Mouse (Mus musculus) neural tube, embryonic 13.5 days (tissue): ENCODE data around the gene St6galnac1. TPM values are rescaled to one million over a fixed set of nuclear protein-coding genes. Genes with fewer than 3 reads are reported as not detected.

ENCODE experiments used
- ATAC-seq: fragments of 200-750 bp; cut with Nextera tagmentation; 2 replicates; pipeline ENCODE4 v1.8.0; 2017; ENCODE audit warnings: low read depth, mild to moderate bottlenecking, moderate TSS enrichment, moderate library complexity
- H3K27ac ChIP-seq: fragments of 300-500 bp; sonication (generic); replicated peaks from 2 replicates; pipeline ENCODE4 v1.5.1; 2015; ENCODE audit warnings: moderate library complexity, mild to moderate bottlenecking, inconsistent platforms
- H3K27me3 ChIP-seq: fragments of 300-500 bp; sonication (generic); 2 replicates; pipeline ENCODE4 v1.6.1; 2015; ENCODE audit warnings: mild to moderate bottlenecking, inconsistent platforms
- H3K36me3 ChIP-seq: fragments of 300-500 bp; sonication (generic); 2 replicates; pipeline ENCODE4 v1.6.1; 2015; ENCODE audit warnings: mild to moderate bottlenecking, inconsistent platforms
- H3K4me1 ChIP-seq: fragments of 300-500 bp; sonication (generic); replicated peaks from 2 replicates; pipeline ENCODE4 v1.6.1; 2015; ENCODE audit warnings: inconsistent platforms
- H3K4me2 ChIP-seq: fragments of 300-500 bp; sonication (generic); 2 replicates; pipeline ENCODE4 v1.6.1; 2015; ENCODE audit warnings: inconsistent platforms, mild to moderate bottlenecking, moderate library complexity
- H3K4me3 ChIP-seq: fragments of 300-500 bp; sonication (generic); 2 replicates; pipeline ENCODE4 v1.5.1; 2015; ENCODE audit warnings: mild to moderate bottlenecking, inconsistent platforms
- H3K9ac ChIP-seq: fragments of 300-500 bp; sonication (generic); 2 replicates; pipeline ENCODE4 v1.6.1; 2015; ENCODE audit warnings: moderate library complexity, mild to moderate bottlenecking, inconsistent platforms
- H3K9me3 ChIP-seq: fragments of 300-500 bp; sonication (generic); 2 replicates; pipeline ENCODE4 v1.6.1; 2016; ENCODE audit warnings: inconsistent platforms
- WGBS: fragments of 180-500 bp; shearing (Covaris S2); methylation state at CpG from one replicate; pipeline ENCODE4 v1.1.7; 2015; 5-methylcytosine and 5-hydroxymethylcytosine counted together
- polyA plus RNA-seq: library from polyadenylated mRNA; unstranded; fragments of >200 nt; fragmentation: Nextera tagmentation; extraction: Ambion mirVana; gene quantifications from 2 replicates; pipeline ENCODE4 v1.2.1, GENCODE M21; 2015

Gene St6galnac1
- polyA plus RNA-seq, 1 experiment from 2014 or later, result not detected

DNA sequence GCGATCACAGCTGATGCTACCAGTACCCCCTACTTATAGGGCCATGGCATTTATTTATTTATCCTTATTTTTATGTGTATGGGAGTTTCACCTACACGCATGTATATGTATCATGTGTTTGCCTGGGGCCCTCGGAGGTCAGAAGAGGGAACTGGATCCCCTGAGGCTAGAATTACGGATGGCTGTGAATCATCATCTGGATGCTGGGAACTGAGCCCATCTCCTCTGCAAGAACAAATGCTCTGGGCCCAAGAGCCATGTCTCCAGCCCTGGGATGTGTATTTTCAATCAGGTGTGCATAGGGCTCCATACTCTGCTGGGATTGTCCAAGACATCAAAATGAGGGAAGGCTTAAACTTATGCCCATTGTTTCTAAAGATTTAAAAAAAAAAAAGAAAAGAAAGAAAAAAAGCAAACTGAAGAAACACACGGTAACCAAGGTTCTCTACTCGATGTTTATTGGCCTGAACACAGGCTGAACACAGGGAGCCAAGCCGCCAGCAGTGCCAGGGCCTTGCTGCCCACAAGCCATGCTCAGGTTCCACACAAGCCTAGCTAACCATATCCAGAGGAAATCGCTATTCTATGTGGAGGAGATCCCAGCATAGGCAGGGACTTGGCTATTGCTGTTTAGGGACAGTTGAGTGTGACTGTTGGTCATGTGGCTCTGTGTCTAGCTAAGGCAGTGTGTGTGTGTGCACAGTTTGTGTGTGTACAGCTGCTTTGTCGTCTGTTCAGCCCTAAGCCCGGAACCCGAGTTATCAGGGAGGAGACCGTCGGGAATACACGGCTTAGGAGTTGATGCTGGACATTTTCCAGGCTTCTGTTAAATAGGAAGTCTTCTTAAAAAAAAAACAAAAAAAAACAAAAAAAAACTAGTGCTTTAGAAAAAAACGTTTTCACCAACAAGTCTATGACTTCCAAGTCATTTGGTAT is 31.1 kb upstream of the St6galnac1 start:
- H3K9ac ChIP-seq, result 0 out of 2 replicates have a peak overlapping the region, but pooled peaks have one; percentile 45
- 78% methylated on average over 15 of the region's 15 CpGs for WGBS

DNA sequence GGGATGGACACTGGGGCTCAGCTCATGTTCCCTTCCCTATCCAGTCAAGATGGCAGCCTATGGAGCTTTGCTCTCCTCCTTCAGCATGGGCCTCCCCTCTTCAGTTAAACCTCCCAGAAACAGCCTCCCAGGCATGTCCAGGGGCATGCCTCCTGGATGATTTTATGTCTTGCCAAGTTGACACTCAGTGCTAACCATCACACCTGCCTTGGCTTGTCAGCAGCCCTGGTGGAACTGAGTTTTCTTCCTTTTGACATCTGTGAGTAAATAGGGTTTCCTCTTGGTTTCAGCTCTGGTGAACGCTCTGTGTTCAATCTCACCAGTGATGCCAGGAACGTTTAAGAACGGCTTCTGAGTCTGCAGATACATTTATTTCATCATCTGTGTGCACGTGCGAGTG is 27.4 kb upstream of the St6galnac1 start:
- Histone ChIP-seq H3K27ac (no peak overlapping the region), H3K4me2 (no peak overlapping the region), H3K27me3 (no peaks in the 10 kb centered on the region), H3K4me1 (peaks cover 8% of the 10 kb centered on the region; the same call in 1 of the 2 replicates), H3K36me3 (no peaks in the 10 kb centered on the region), H3K9me3 (no peaks in the 10 kb centered on the region), H3K4me3 (no peak overlapping the region), H3K9ac (no peak overlapping the region)
- WGBS, result 92% methylated on average over 5 of the region's 5 CpGs
- ATAC-seq, result no peak

More for the DNA sequence above, 31.1 kb upstream of the St6galnac1 start:
- Histone ChIP-seq H3K4me1 (peaks cover 42% of the 10 kb centered on the region), H3K4me2 (no peak overlapping the region), H3K9me3 (no peaks in the 10 kb centered on the region), H3K27me3 (no peaks in the 10 kb centered on the region), H3K4me3 (no peak overlapping the region), H3K27ac (peak overlapping the region; percentile 33; the same call in 1 of the 2 replicates), H3K36me3 (no peaks in the 10 kb centered on the region)
- no peak for ATAC-seq

DNA sequence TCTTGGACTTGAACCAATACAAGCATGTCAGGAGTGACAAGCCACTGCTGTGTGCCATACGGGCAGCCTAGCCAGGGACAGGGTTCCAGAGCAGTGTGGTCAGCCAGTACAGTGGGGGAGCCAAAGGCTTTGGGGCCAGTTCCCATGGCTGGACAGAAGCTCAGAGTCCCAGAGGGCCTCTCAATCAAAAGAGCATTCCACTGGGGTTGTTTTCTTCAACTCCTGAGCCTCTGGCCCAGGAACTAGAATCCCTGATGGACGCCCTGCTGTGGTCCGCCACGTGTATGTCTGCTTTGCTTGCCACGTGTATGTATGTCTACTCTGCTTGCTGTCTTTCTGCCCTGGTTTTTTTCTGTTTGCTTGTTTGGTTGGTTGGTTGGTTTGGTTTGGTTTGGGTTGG is 25.8 kb upstream of the St6galnac1 start:
- Histone ChIP-seq H3K9me3 (no peaks in the 10 kb centered on the region), H3K4me1 (0 out of 2 replicates have a peak, but pooled peaks cover under 1% of the 10 kb centered on the region), H3K4me2 (no peak overlapping the region), H3K27me3 (no peaks in the 10 kb centered on the region), H3K27ac (no peak overlapping the region), H3K4me3 (no peak overlapping the region), H3K36me3 (no peaks in the 10 kb centered on the region), H3K9ac (no peak overlapping the region)
- no peak for ATAC-seq
- 73% methylated on average over 5 of the region's 5 CpGs for WGBS

DNA sequence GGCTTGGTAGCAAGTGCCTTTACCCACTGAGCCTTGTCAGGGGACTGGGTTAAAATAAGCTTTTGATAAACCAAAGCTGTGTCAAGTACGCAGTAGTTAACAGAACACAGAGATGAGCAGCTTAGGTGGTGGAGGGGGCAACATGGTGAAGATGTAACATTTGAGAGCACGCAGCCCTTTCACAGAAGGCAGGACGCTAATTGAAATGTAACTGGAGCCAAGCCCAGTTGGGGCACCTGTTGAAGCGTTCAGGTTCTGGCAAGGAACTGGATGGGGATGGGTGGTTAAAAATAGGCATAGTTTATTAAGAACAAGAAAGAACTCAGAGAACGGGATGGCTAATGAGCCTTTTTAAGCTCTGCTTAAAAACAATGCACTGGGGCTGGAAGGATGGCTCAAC is 24.1 kb upstream of the St6galnac1 start:
- Histone ChIP-seq H3K27me3 (no peaks in the 10 kb centered on the region), H3K36me3 (no peaks in the 10 kb centered on the region), H3K4me2 (no peak overlapping the region), H3K9ac (no peak overlapping the region), H3K4me3 (no peak overlapping the region), H3K27ac (no peak overlapping the region), H3K9me3 (no peaks in the 10 kb centered on the region), H3K4me1 (no peaks in the 10 kb centered on the region)
- no peak for ATAC-seq
- WGBS, result 90% methylated on average over 5 of the region's 5 CpGs

DNA sequence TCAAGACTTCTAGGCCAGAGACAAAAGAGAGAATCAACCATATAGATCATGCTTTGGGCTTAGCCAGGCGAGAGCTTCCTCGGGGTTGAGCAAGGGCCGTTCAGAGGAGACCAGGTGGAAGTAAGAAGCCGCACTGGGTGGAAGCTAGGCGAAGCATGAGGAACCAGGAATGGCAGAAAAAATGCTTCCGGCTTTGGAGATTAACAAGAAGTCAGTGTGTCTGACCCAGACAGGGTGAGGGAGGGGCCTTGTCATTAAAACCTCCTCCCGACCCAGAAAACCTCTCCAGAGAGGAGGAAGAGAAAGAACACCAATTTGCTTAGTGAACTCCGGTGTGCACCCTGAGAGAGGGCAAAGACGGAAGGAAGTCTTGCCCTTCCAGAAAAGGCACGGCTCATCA is 8.9 kb upstream of the St6galnac1 start:
- no peaks in the 10 kb centered on the region for H3K4me1 ChIP-seq
- H3K36me3 ChIP-seq, result no peaks in the 10 kb centered on the region
- no peaks in the 10 kb centered on the region for H3K27me3 ChIP-seq
- no peak overlapping the region for H3K4me2 ChIP-seq
- no peak overlapping the region for H3K27ac ChIP-seq
- ATAC-seq, result no peak
- H3K9ac ChIP-seq, result no peak overlapping the region
- no peak overlapping the region for H3K4me3 ChIP-seq
- WGBS, result 95% methylated on average over 10 of the region's 10 CpGs
- no peaks in the 10 kb centered on the region for H3K9me3 ChIP-seq

DNA sequence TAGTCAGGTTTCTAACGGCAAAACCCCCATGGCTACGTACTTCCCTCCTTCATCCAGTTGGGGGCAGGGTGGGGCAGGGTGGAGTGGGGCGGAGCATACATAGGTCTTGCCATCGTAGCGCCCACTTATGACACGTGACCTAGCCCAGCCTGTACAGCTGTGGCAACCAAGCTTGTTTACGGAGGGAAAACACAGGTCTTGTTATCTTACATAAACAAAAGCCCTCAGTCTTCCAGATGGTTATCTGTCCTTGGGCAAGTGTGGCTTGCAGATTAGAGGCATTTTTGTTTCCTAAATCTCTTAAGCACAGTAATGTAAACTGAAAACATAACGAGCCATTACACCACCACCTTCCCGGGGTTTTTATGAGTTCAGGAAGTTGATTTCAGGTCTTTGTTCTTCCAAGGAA is 7.4 kb upstream of the St6galnac1 start:
- Histone ChIP-seq H3K4me3 (no peak overlapping the region), H3K27me3 (no peaks in the 10 kb centered on the region), H3K4me1 (no peaks in the 10 kb centered on the region), H3K27ac (no peak overlapping the region), H3K9ac (no peak overlapping the region), H3K4me2 (no peak overlapping the region), H3K36me3 (no peaks in the 10 kb centered on the region), H3K9me3 (no peaks in the 10 kb centered on the region)
- ATAC-seq, result no peak
- 77% methylated on average over 9 of the region's 9 CpGs for WGBS

DNA sequence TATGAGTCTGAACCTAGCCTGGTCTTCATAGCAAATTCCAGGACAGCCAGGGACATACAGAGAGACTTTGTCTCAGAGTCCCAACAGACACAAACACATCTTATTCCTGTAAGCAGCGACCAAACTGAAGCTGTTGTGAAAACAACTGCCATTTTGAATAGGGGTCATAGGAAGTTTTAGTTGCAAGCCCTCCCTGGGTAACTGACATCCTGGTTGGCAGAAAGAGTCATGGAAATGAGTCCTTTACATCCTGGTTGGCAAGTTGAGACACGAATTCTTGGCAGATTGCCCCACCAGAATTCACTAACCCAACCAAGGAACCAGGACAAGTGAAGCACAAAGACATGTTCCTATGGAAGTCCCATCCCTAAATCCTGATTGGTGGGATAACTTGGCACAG is 2.1 kb downstream of the St6galnac1 start:
- no peaks in the 10 kb centered on the region for H3K27me3 ChIP-seq
- no peak overlapping the region for H3K4me2 ChIP-seq
- no peak overlapping the region for H3K4me3 ChIP-seq
- no peak overlapping the region for H3K27ac ChIP-seq
- no peaks in the 10 kb centered on the region for H3K9me3 ChIP-seq
- no peaks in the 10 kb centered on the region for H3K36me3 ChIP-seq
- no peaks in the 10 kb centered on the region for H3K4me1 ChIP-seq
- ATAC-seq, result no peak
- H3K9ac ChIP-seq, result no peak overlapping the region
- 63% methylated on average over 2 of the region's 2 CpGs for WGBS

DNA sequence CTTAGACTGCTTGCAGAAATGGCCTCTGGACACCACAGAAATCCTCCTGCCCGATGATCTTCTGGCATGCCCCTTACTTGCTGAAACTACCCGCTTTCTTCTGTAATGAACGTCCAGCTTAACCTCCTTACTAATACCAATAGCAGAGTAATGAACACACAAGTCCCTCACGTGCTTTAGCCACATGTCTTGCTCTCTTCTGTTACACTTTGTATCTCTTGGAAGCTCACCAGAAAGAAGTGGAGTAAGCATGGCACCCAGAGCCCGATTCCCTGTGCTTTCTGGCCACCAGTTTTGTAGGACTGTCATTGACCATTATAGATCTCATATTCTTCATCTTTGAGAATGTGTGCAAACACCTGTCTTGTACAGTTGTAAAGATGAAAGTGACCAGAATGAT is 5.4 kb downstream of the St6galnac1 start:
- H3K4me3 ChIP-seq, result no peak overlapping the region
- no peak overlapping the region for H3K9ac ChIP-seq
- H3K4me2 ChIP-seq, result no peak overlapping the region
- no peaks in the 10 kb centered on the region for H3K4me1 ChIP-seq
- H3K36me3 ChIP-seq, result no peaks in the 10 kb centered on the region
- 92% methylated on average over 5 of the region's 5 CpGs for whole genome bisulfite sequencing
- no peak overlapping the region for H3K27ac ChIP-seq
- no peaks in the 10 kb centered on the region for H3K9me3 ChIP-seq
- no peaks in the 10 kb centered on the region for H3K27me3 ChIP-seq
- no peak for ATAC-seq

DNA sequence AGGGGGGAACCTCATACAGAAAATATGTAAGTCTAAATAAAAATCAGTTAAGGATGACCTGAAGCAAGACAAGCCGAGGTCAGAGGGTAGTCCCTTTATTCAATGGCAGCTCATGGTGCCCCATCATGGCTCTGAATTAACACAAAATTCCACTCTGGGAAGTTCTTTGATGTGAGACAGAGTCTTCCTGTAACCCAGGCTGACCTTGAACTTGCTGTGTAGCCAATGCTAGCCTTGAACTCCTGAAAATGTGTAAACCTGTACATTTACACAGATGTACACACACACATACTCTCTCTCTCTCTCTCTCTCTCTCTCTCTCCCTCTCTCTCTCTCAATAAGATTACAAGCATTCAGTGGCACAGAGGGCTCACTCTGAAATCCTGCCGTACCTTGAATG is 10.4 kb downstream of the St6galnac1 start:
- 82% methylated on average over 2 of the region's 2 CpGs for WGBS
- no peak for ATAC-seq

DNA sequence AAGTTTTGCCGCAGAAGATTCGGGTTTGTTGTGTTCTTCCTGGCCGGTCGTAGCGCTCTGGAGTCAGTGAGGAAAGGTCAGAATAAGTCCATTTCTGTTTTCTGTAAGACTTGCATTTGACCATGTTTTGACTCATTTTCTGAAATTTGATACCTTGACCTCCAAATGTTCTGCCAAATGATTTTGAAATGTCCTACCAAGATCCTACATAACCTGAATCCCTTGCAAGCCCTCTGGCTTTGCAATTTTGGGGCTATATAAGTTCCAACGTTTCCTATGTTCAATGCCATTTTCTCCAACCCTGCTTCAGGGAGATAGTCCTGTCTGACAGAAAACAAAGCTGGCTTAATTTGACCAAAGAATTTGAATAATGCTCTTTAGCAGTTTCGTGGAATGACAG is 11.0 kb downstream of the St6galnac1 start:
- no peak overlapping the region for H3K4me2 ChIP-seq
- H3K9ac ChIP-seq, result no peak overlapping the region
- ATAC-seq, result no peak
- H3K36me3 ChIP-seq, result no peaks in the 10 kb centered on the region
- no peaks in the 10 kb centered on the region for H3K4me1 ChIP-seq
- H3K27ac ChIP-seq, result no peak overlapping the region
- WGBS, result 95% methylated on average over 7 of the region's 7 CpGs
- H3K27me3 ChIP-seq, result no peaks in the 10 kb centered on the region
- no peaks in the 10 kb centered on the region for H3K9me3 ChIP-seq
- H3K4me3 ChIP-seq, result no peak overlapping the region

More for the DNA sequence above, 10.4 kb downstream of the St6galnac1 start:
- Histone ChIP-seq H3K27me3 (no peaks in the 10 kb centered on the region), H3K4me3 (no peak overlapping the region), H3K4me1 (no peaks in the 10 kb centered on the region), H3K9me3 (no peaks in the 10 kb centered on the region), H3K36me3 (no peaks in the 10 kb centered on the region), H3K4me2 (no peak overlapping the region), H3K9ac (no peak overlapping the region), H3K27ac (no peak overlapping the region)

DNA sequence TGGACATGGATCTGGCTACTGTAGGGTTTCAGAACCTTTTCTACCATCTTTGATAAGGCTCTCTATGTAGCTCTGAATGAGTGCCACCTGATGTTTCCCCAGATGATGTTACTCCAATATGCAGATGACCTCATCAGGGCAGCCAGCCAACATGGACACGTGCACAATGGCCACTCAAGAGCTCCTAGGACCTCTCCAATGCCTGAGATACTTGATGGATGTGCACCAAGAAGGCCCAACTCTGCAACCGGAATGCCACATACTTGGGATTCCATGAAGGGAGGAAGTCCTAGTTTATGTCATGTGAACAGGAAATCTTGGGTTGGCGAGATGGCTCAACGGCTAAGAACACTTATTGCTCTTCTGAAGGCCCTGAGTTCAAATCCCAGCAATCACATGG is 20.1 kb downstream of the St6galnac1 start:
- Histone ChIP-seq H3K9ac (no peak overlapping the region), H3K4me3 (no peak overlapping the region), H3K9me3 (no peaks in the 10 kb centered on the region), H3K4me1 (no peaks in the 10 kb centered on the region), H3K27ac (no peak overlapping the region), H3K27me3 (no peaks in the 10 kb centered on the region), H3K4me2 (no peak overlapping the region), H3K36me3 (no peaks in the 10 kb centered on the region)
- no peak for ATAC-seq
- WGBS, result 88% methylated on average over 4 of the region's 4 CpGs

DNA sequence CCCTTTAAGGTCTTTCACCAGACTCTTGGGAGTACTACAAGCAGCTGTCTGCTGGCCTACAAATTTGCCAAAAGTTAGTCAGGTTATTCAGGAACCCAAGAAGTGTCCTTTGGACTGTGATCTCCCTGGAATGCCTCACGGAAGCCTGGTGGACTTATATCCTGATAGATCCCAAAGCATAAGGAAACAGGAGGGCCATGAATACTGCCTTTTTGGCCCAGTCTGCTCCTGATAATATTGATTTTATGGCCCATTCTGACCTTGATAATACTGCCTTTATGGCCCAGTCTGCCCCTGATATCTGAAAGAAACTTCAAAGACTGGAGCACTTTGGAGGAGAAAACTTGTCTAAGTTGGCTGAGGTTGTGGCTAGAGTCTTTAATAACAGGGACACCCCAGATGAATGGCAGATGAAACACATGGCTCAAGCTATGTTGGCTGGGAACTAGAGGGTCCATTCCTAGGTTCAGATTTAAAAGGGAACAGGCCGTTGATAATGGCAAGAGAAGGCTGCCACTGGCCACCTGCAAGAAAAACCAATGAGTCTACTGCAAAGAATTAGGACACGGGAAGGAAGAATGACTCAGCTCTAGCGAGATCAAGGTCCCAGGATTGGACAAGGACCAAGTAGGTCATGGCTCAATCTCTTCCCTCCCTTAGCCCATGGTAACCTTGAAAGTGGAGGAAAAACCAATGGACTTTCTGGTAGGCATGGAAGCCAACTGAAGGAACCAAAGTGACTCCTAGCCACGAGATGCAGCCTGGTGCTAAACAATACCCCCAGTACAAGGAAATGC is 21.4 kb downstream of the St6galnac1 start:
- no peak overlapping the region for H3K9ac ChIP-seq
- H3K4me3 ChIP-seq, result no peak overlapping the region
- WGBS, result 87% methylated on average over 5 of the region's 5 CpGs
- no peak overlapping the region for H3K27ac ChIP-seq
- H3K9me3 ChIP-seq, result no peaks in the 10 kb centered on the region
- no peak overlapping the region for H3K4me2 ChIP-seq
- no peak for ATAC-seq
- no peaks in the 10 kb centered on the region for H3K36me3 ChIP-seq
- no peaks in the 10 kb centered on the region for H3K27me3 ChIP-seq
- H3K4me1 ChIP-seq, result no peaks in the 10 kb centered on the region
